Mouse (Mus musculus): ENCODE measurements around the gene Tacstd2. TPM values are rescaled to one million over a fixed set of nuclear protein-coding genes. Genes with fewer than 3 reads are reported as not detected.

Gene Tacstd2
- total and polyA plus RNA-seq, 3 experiments = not detected

GRCm38 (mm10) chr6:67555376-67555775, 19.8 kb upstream of the Tacstd2 start:
- H3K9me3 ChIP-seq (replicated peaks; ENCODE audit: low read length) = no peaks in the 10 kb centered on the region
- dilution Hi-C loops (cut with MboI; ENCODE audit: extremely low pct_ligation_motif_present, extremely low pct_unique_long_range_greater_than_20kb, low sequenced_read_pairs) = no loop called here
- no peak overlapping the region for H3K4me2 ChIP-seq (ENCODE audit: insufficient read depth, low read depth, poor library complexity, severe bottlenecking)
- no peaks in the 10 kb centered on the region for H3K27me3 ChIP-seq (replicated peaks)
- peak; percentile 83 for DNase-seq (ENCODE audit: extremely low read depth)
- in situ Hi-C loops (cut with MboI; ENCODE audit: low pct_ligation_motif_present, low pct_unique_long_range_greater_than_20kb, low sequenced_read_pairs) = no loop called here
- H3K79me2 ChIP-seq (replicated peaks; ENCODE audit: control insufficient read depth, extremely low read depth, insufficient read depth, poor library complexity, severe bottlenecking) = no peaks in the 10 kb centered on the region
- H3K9ac ChIP-seq (ENCODE audit: insufficient read depth, low read depth) = no peak overlapping the region
- H3K4me3 ChIP-seq (replicated peaks in 1 of 3; ENCODE audit: low read depth in 2 of 3, low read length in 2 of 3, poor library complexity in 1 of 3) = no peak overlapping the region
- H3K27ac ChIP-seq (ENCODE audit: insufficient read depth, low read depth) = no peak overlapping the region
- TF ChIP-seq TCF12 (IDR thresholded peaks at IDR 0.05; ENCODE audit: low read depth, low read length) (0 out of 2 replicates have a peak, but pooled peaks have one; percentile 17), EP300 (IDR thresholded peaks at IDR 0.05; ENCODE audit: low read length) (peak; percentile 62; the same call in 1 of the 2 replicates), ETS1 (conservative IDR thresholded peaks at IDR 0.05; ENCODE audit: low read depth, low read length) (peak; percentile 28; the same call in 1 of the 2 replicates), MYC (IDR thresholded peaks at IDR 0.05; ENCODE audit: low read depth, low read length) (no peak)
- H3K36me3 ChIP-seq (replicated peaks in 1 of 2; ENCODE audit: control insufficient read depth in 1 of 2, insufficient read depth in 1 of 2, low read length in 1 of 2) = no peaks in the 10 kb centered on the region
- peaks cover 4 to 22% of the 10 kb centered on the region in 2 experiments; a peak in 2 of 4 replicates for H3K4me1 ChIP-seq (ENCODE audit: control insufficient read depth in 1 of 2, insufficient read depth in 2 of 2)

GRCm38 (mm10) chr6:67549550-67549949, 14.0 kb upstream of the Tacstd2 start:
- Histone ChIP-seq H3K79me2 (replicated peaks; ENCODE audit: control insufficient read depth, extremely low read depth, insufficient read depth, poor library complexity, severe bottlenecking) (no peaks in the 10 kb centered on the region), H3K27ac (ENCODE audit: insufficient read depth, low read depth) (no peak overlapping the region), H3K36me3 (replicated peaks in 1 of 2; ENCODE audit: control insufficient read depth in 1 of 2, insufficient read depth in 1 of 2, low read length in 1 of 2) (no peaks in the 10 kb centered on the region), H3K27me3 (replicated peaks) (no peaks in the 10 kb centered on the region), H3K4me3 (replicated peaks in 1 of 3; ENCODE audit: low read depth in 2 of 3, low read length in 2 of 3, poor library complexity in 1 of 3) (no peak overlapping the region), H3K9ac (ENCODE audit: insufficient read depth, low read depth) (no peak overlapping the region), H3K4me1 (ENCODE audit: control insufficient read depth in 1 of 2, insufficient read depth in 2 of 2) (peaks cover 0 to 4% of the 10 kb centered on the region in 2 experiments; a peak in 1 of 4 replicates), H3K9me3 (replicated peaks; ENCODE audit: low read length) (no peaks in the 10 kb centered on the region), H3K4me2 (ENCODE audit: insufficient read depth, low read depth, poor library complexity, severe bottlenecking) (no peak overlapping the region)
- TF ChIP-seq GABPA (IDR thresholded peaks at IDR 0.05; ENCODE audit: insufficient replicate concordance, low read depth, low read length) (no peak), CTCF (conservative IDR thresholded peaks at IDR 0.05 in 1 of 2, IDR thresholded peaks at IDR 0.05 in 1 of 2; ENCODE audit: low read depth in 2 of 2, low read length in 2 of 2) (peak in 1 of 2 experiments; percentile 36; a peak in 1 of 4 replicates)
- dilution Hi-C loops (cut with MboI; ENCODE audit: extremely low pct_ligation_motif_present, extremely low pct_unique_long_range_greater_than_20kb, low sequenced_read_pairs) = no loop called here
- in situ Hi-C loops (cut with MboI; ENCODE audit: low pct_ligation_motif_present, low pct_unique_long_range_greater_than_20kb, low sequenced_read_pairs) = no loop called here
- DNase-seq (ENCODE audit: extremely low read depth) = no peak

DNA sequence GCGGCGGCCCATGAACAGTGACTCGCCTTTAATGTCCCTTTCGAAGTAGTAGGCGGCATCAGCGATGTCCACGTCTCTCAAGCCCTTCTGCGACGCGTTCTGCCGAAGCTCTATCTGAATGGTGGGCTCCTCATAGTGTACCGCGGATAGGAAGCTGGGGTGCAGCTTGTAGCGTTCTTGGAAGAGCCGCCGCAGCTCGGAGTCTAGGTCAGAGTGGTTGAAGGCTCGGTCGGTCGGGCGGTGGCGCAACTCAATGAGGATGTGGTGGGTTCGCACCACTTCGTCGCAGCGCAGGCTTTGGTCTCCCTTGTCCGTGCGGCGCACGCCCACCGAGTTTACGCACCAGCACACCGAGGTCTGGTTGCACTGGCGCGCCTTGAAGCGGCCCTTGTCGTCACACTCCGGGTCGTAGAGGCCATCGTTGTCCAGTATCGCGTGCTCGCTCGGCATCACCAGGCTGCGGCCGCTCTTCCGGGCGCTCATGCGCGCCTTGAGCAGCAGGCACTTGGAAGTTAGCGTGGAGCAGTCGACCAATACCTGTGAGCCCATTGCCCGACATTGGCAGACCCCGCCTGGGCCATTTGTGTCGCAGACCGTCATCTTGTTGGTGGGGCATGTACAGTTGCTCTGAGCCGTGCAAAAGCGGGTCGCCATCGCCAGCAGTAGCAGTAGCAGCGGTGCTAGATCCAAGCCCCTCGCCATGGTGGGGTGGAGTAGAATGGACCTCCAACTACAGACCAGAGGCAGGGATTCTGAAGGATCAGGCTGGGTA, 405 bp downstream of the Tacstd2 start:
- in situ Hi-C loops (cut with MboI; ENCODE audit: low pct_ligation_motif_present, low pct_unique_long_range_greater_than_20kb, low sequenced_read_pairs) (no loop called here), dilution Hi-C loops (cut with MboI; ENCODE audit: extremely low pct_ligation_motif_present, extremely low pct_unique_long_range_greater_than_20kb, low sequenced_read_pairs) (no loop called here)
- H3K79me2 ChIP-seq (replicated peaks; ENCODE audit: control insufficient read depth, extremely low read depth, insufficient read depth, poor library complexity, severe bottlenecking) = no peaks in the 10 kb centered on the region
- H3K9me3 ChIP-seq (replicated peaks; ENCODE audit: low read length) = peaks cover 7% of the 10 kb centered on the region
- H3K4me2 ChIP-seq (ENCODE audit: insufficient read depth, low read depth, poor library complexity, severe bottlenecking) = no peak overlapping the region
- H3K4me1 ChIP-seq (ENCODE audit: control insufficient read depth in 1 of 2, insufficient read depth in 2 of 2) = peaks cover 0 to 17% of the 10 kb centered on the region in 2 experiments; a peak in 2 of 4 replicates
- TF ChIP-seq USF1 (IDR thresholded peaks at IDR 0.05; ENCODE audit: low read depth, low read length) (no peak), GABPA (IDR thresholded peaks at IDR 0.05; ENCODE audit: insufficient replicate concordance, low read depth, low read length) (no peak), KAT2A (IDR thresholded peaks at IDR 0.05; ENCODE audit: insufficient replicate concordance, low read length) (no peak), MAZ (IDR thresholded peaks at IDR 0.05; ENCODE audit: low read depth, low read length) (no peak), MXI1 (IDR thresholded peaks at IDR 0.05; ENCODE audit: low read depth, low read length) (no peak), CTCF (conservative IDR thresholded peaks at IDR 0.05 in 1 of 2, IDR thresholded peaks at IDR 0.05 in 1 of 2; ENCODE audit: low read depth in 2 of 2, low read length in 2 of 2) (no peak), ELF1 (IDR thresholded peaks at IDR 0.05; ENCODE audit: low read depth, low read length) (no peak), ZNF384 (IDR thresholded peaks at IDR 0.05; ENCODE audit: low read depth, low read length) (no peak), IRF4 (IDR thresholded peaks at IDR 0.05; ENCODE audit: low read depth, low read length) (no peak), SMC3 (IDR thresholded peaks at IDR 0.05; ENCODE audit: low read depth, low read length) (no peak), UBTF (IDR thresholded peaks at IDR 0.05; ENCODE audit: low read depth, low read length) (no peak), NELFE (IDR thresholded peaks at IDR 0.05; ENCODE audit: low read depth, low read length) (no peak), CHD1 (IDR thresholded peaks at IDR 0.05; ENCODE audit: low read depth, low read length) (no peak), ZC3H11A (IDR thresholded peaks at IDR 0.05; ENCODE audit: low read depth, low read length) (no peak)
- H3K9ac ChIP-seq (ENCODE audit: insufficient read depth, low read depth) = no peak overlapping the region
- DNase-seq (ENCODE audit: extremely low read depth) = no peak
- no peak overlapping the region for H3K4me3 ChIP-seq (replicated peaks in 1 of 3; ENCODE audit: low read depth in 2 of 3, low read length in 2 of 3, poor library complexity in 1 of 3)
- no peaks in the 10 kb centered on the region for H3K36me3 ChIP-seq (replicated peaks in 1 of 2; ENCODE audit: control insufficient read depth in 1 of 2, insufficient read depth in 1 of 2, low read length in 1 of 2)
- H3K27me3 ChIP-seq (replicated peaks) = no peaks in the 10 kb centered on the region
- H3K27ac ChIP-seq (ENCODE audit: insufficient read depth, low read depth) = no peak overlapping the region
